Mouse (Mus musculus) myocyte (in vitro differentiated cells): ENCODE results near the gene Adat3. TPM values are rescaled to one million over a fixed set of nuclear protein-coding genes. Genes with fewer than 3 reads are reported as not detected.

Experiments used
- H3K27me3 ChIP-seq: one replicate; pipeline ENCODE4 v1.6.1; 2011; ENCODE audit not compliant: control insufficient read depth, insufficient read depth, insufficient read length
- H3K36me3 ChIP-seq: one replicate; pipeline ENCODE4 v1.6.1; 2011; ENCODE audit not compliant: control insufficient read depth, insufficient read depth
- H3K4me2 ChIP-seq: one replicate; pipeline ENCODE4 v1.6.1; 2011; ENCODE audit warnings: low read depth, control low read depth
- H3K4me3 ChIP-seq: one replicate; pipeline ENCODE4 v1.5.1; 2011; ENCODE audit warnings: mild to moderate bottlenecking, control low read depth, moderate library complexity
- H3K79me2 ChIP-seq: one replicate; pipeline ENCODE4 v1.6.1; 2011; ENCODE audit not compliant: control insufficient read depth, insufficient read depth
- H3ac ChIP-seq: one replicate; pipeline ENCODE4 v1.6.1; 2011; ENCODE audit not compliant: control insufficient read depth, insufficient read length
- CEBPB ChIP-seq: IDR thresholded peaks from 2 replicates; pipeline ENCODE4 v1.6.1; 2011; ENCODE audit warnings: mild to moderate bottlenecking, moderate library complexity; ENCODE audit not compliant: poor library complexity, insufficient read depth, severe bottlenecking
- E2F4 ChIP-seq: IDR thresholded peaks from one replicate; pipeline ENCODE4 v1.6.1; 2011; ENCODE audit warnings: mild to moderate bottlenecking, control low read depth, moderate library complexity; ENCODE audit not compliant: insufficient read depth
- MAX ChIP-seq: IDR thresholded peaks from one replicate; pipeline ENCODE4 v1.6.1; 2011; ENCODE audit warnings: low read depth, mild to moderate bottlenecking, control low read depth
- MYOD1 ChIP-seq, 3 experiments: IDR thresholded peaks; one replicate each; pipeline ENCODE4 v1.6.1; 2011; ENCODE audit warnings: control low read depth in 2 of 3, low read depth in 2 of 3, mild to moderate bottlenecking in 2 of 3, moderate library complexity in 1 of 3; ENCODE audit not compliant: insufficient read length in 2 of 3, control insufficient read depth in 1 of 3
- MYOG ChIP-seq, 3 experiments: IDR thresholded peaks; one replicate each; pipeline ENCODE4 v1.6.1; 2011; ENCODE audit warnings: control low read depth in 2 of 3, low read depth in 2 of 3, mild to moderate bottlenecking in 2 of 3; ENCODE audit not compliant: insufficient read length in 2 of 3, control insufficient read depth in 1 of 3, insufficient read depth in 1 of 3
- POLR2A ChIP-seq: IDR thresholded peaks from one replicate; pipeline ENCODE4 v1.6.1; 2011; ENCODE audit warnings: low read depth, mild to moderate bottlenecking, control low read depth, moderate library complexity; ENCODE audit not compliant: insufficient read length
- POLR2AphosphoS2 ChIP-seq: IDR thresholded peaks from one replicate; pipeline ENCODE4 v1.6.1; 2011; ENCODE audit warnings: low read depth, control low read depth; ENCODE audit not compliant: insufficient read length
- REST ChIP-seq: IDR thresholded peaks from one replicate; pipeline ENCODE4 v1.6.1; 2011; ENCODE audit warnings: mild to moderate bottlenecking, control low read depth, moderate library complexity; ENCODE audit not compliant: insufficient read depth, insufficient read length
- SRF ChIP-seq: IDR thresholded peaks from one replicate; pipeline ENCODE4 v1.6.1; 2011; ENCODE audit warnings: low read depth; ENCODE audit not compliant: control insufficient read depth, insufficient read length
- TCF12 ChIP-seq: IDR thresholded peaks from one replicate; pipeline ENCODE4 v1.6.1; 2011; ENCODE audit warnings: mild to moderate bottlenecking, control low read depth; ENCODE audit not compliant: poor library complexity, insufficient read depth, severe bottlenecking
- TCF3 ChIP-seq: IDR thresholded peaks from one replicate; pipeline ENCODE4 v1.6.1; 2011; ENCODE audit warnings: low read depth, control low read depth; ENCODE audit not compliant: insufficient read length
- USF1 ChIP-seq: IDR thresholded peaks from one replicate; pipeline ENCODE4 v1.6.1; 2011; ENCODE audit warnings: low read depth, mild to moderate bottlenecking, control low read depth, moderate library complexity
- polyA plus RNA-seq: library from polyadenylated mRNA; unstranded; fragments of >200 nt; fragmentation: generic; extraction: Trizol; gene quantifications from one replicate; pipeline ENCODE4 v1.2.1, GENCODE M21; 2012; ENCODE audit warnings: missing spikeins

The Adat3 gene
- polyA plus RNA-seq, 1 experiment: 5.7 TPM

GRCm38 (mm10) chr10:80559431-80559830 lies 43.2 kb upstream of the Adat3 start:
- no peak overlapping the region for H3K4me2 ChIP-seq

GRCm38 (mm10) chr10:80560621-80561020 lies 42.1 kb upstream of the Adat3 start:
- Histone ChIP-seq H3ac (peak overlapping the region; percentile 84), H3K36me3 (peaks cover 5% of the 10 kb centered on the region), H3K79me2 (peaks cover 54% of the 10 kb centered on the region), H3K4me2 (peak overlapping the region; percentile 98), H3K27me3 (no peaks in the 10 kb centered on the region), H3K4me3 (peak overlapping the region; percentile 98)
- TF ChIP-seq SRF: no peak
- no peak for TF ChIP-seq E2F4

More at GRCm38 (mm10) chr10:80559431-80559830, 43.2 kb upstream of the Adat3 start:
- H3K79me2 ChIP-seq: peaks cover 63% of the 10 kb centered on the region
- no peaks in the 10 kb centered on the region for H3K27me3 ChIP-seq
- H3K4me3 ChIP-seq: peak overlapping the region; percentile 98
- no peaks in the 10 kb centered on the region for H3K36me3 ChIP-seq
- TF ChIP-seq REST (no peak), SRF (no peak), TCF12 (no peak), POLR2AphosphoS2 (no peak), POLR2A (no peak), CEBPB (no peak), MAX (no peak), E2F4 (no peak), MYOG (IDR thresholded peaks at IDR 0.05; ENCODE audit: control insufficient read depth in 1 of 3, insufficient read depth in 1 of 3, insufficient read length in 2 of 3, low read depth in 2 of 3) (no peak), MYOD1 (IDR thresholded peaks at IDR 0.05; ENCODE audit: control insufficient read depth in 1 of 3, insufficient read length in 2 of 3, low read depth in 2 of 3) (no peak), TCF3 (no peak), USF1 (no peak)
- H3ac ChIP-seq: no peak overlapping the region

GRCm38 (mm10) chr10:80561116-80561944 lies 41.4 kb upstream of the Adat3 start, which contains the start of gene Rexo1:
Rexo1 (minus strand) TSS chr10:80561560.
- Histone ChIP-seq H3ac (peak within 1 kb of the TSS; percentile 84), H3K27me3 (no peaks in the 10 kb centered on the region), H3K79me2 (peaks cover 49% of the 10 kb centered on the region), H3K36me3 (peaks cover 5% of the 10 kb centered on the region), H3K4me3 (peak within 1 kb of the TSS; percentile 98), H3K4me2 (peak within 1 kb of the TSS; percentile 98)
- TF ChIP-seq POLR2AphosphoS2 (peak; percentile 12), POLR2A (peak; percentile 25), MAX (peak; percentile 98), SRF (peak; percentile 98), REST (no peak), MYOG (IDR thresholded peaks at IDR 0.05; ENCODE audit: control insufficient read depth in 1 of 3, insufficient read depth in 1 of 3, insufficient read length in 2 of 3, low read depth in 2 of 3) (no peak)

GRCm38 (mm10) chr10:80566375-80567092 lies 36.1 kb upstream of the Adat3 start:
- no peak overlapping the region for H3K4me3 ChIP-seq
- H3K27me3 ChIP-seq: no peaks in the 10 kb centered on the region
- H3K79me2 ChIP-seq: peaks cover 16% of the 10 kb centered on the region
- peak; percentile 5 for TF ChIP-seq TCF12
- no peak for TF ChIP-seq USF1
- no peak for TF ChIP-seq SRF
- no peak for TF ChIP-seq REST
- TF ChIP-seq TCF3: peak; percentile 54
- no peak for TF ChIP-seq CEBPB
- no peak for TF ChIP-seq MAX
- TF ChIP-seq MYOD1 (IDR thresholded peaks at IDR 0.05; ENCODE audit: control insufficient read depth in 1 of 3, insufficient read length in 2 of 3, low read depth in 2 of 3): peak in 2 of 3 experiments; percentile 94 to 95
- TF ChIP-seq POLR2A: no peak
- no peak for TF ChIP-seq E2F4
- TF ChIP-seq MYOG (IDR thresholded peaks at IDR 0.05; ENCODE audit: control insufficient read depth in 1 of 3, insufficient read depth in 1 of 3, insufficient read length in 2 of 3, low read depth in 2 of 3): peak; percentile 53 to 92 (median 87)
- TF ChIP-seq POLR2AphosphoS2: peak; percentile 50
- no peak overlapping the region for H3K4me2 ChIP-seq
- H3ac ChIP-seq: no peak overlapping the region
- H3K36me3 ChIP-seq: peaks cover 5% of the 10 kb centered on the region

GRCm38 (mm10) chr10:80568876-80569275 lies 33.8 kb upstream of the Adat3 start:
- Histone ChIP-seq H3K4me3 (no peak overlapping the region), H3ac (no peak overlapping the region), H3K79me2 (peaks cover 35% of the 10 kb centered on the region), H3K4me2 (no peak overlapping the region), H3K36me3 (peaks cover 5% of the 10 kb centered on the region), H3K27me3 (no peaks in the 10 kb centered on the region)
- TF ChIP-seq TCF3 (no peak), SRF (no peak), TCF12 (no peak), CEBPB (no peak), MYOD1 (IDR thresholded peaks at IDR 0.05; ENCODE audit: control insufficient read depth in 1 of 3, insufficient read length in 2 of 3, low read depth in 2 of 3) (no peak), E2F4 (no peak), REST (no peak), POLR2A (no peak), POLR2AphosphoS2 (no peak), MAX (no peak), USF1 (no peak), MYOG (IDR thresholded peaks at IDR 0.05; ENCODE audit: control insufficient read depth in 1 of 3, insufficient read depth in 1 of 3, insufficient read length in 2 of 3, low read depth in 2 of 3) (no peak)
